ENCODE assay signal across 15 mouse cellular contexts in genomic region chr5:92718856-92719255, GRCm38 (mm10). TPM values are rescaled to one million over a fixed set of nuclear protein-coding genes. Genes with fewer than 3 reads are reported as not detected.
"Had no signal": no experiment of that assay in that cellular context is flagged by ENCODE, and none has a peak within 500 bp of the region (broad histone marks: within the 10 kb centered on the region; RNA-seq: fewer than 3 reads in every experiment).

No protein-coding gene starts in this region.

- H3K4me1 ChIP-seq: kidney, embryonic 15.5 days; limb, embryonic 15.5 days; midbrain, embryonic 15.5 days; neural tube, embryonic 12.5 days; stomach, embryonic 15.5 days had no signal

- H3K27ac ChIP-seq: kidney, embryonic 15.5 days; limb, embryonic 15.5 days; liver, embryonic 14.5 days; midbrain, embryonic 10.5 days; midbrain, embryonic 15.5 days; neural tube, embryonic 12.5 days; stomach, embryonic 15.5 days had no signal

- H3K27me3 ChIP-seq: kidney, embryonic 15.5 days; limb, embryonic 15.5 days; midbrain, embryonic 15.5 days; neural tube, embryonic 12.5 days; stomach, embryonic 15.5 days had no signal

- H3K4me3 ChIP-seq: kidney, embryonic 15.5 days; limb, embryonic 15.5 days; midbrain, embryonic 10.5 days; midbrain, embryonic 15.5 days; neural tube, embryonic 12.5 days; stomach, embryonic 15.5 days had no signal

- H3K9me3 ChIP-seq: kidney, embryonic 15.5 days; limb, embryonic 15.5 days; midbrain, embryonic 10.5 days; midbrain, embryonic 15.5 days; neural tube, embryonic 12.5 days; stomach, embryonic 15.5 days had no signal

- H3K4me2 ChIP-seq: kidney, embryonic 15.5 days; limb, embryonic 15.5 days; lung, embryonic 14.5 days; midbrain, embryonic 15.5 days; neural tube, embryonic 12.5 days; stomach, embryonic 15.5 days had no signal

- H3K36me3 ChIP-seq: kidney, embryonic 15.5 days; limb, embryonic 15.5 days; midbrain, embryonic 10.5 days; midbrain, embryonic 15.5 days; neural tube, embryonic 12.5 days; stomach, embryonic 15.5 days had no signal

- H3K9ac ChIP-seq: kidney, embryonic 15.5 days; limb, embryonic 15.5 days; liver, embryonic 14.5 days; lung, embryonic 14.5 days; midbrain, embryonic 15.5 days; neural tube, embryonic 12.5 days; stomach, embryonic 15.5 days had no signal

- ATAC-seq: inflammation-experienced regulatory T-cells, adult 6 months; intestine, postnatal 0 days; midbrain, embryonic 15.5 days had no signal

- DNase-seq: kidney, postnatal 14 days; layer of hippocampus, postnatal 36 days; lung, embryonic 14.5 days; retina, postnatal 1 day; thymus, adult 2 months; thymus, postnatal 25 days had no signal

RNA-seq across cellular contexts. Expression of gene Ccdc158, which starts 43.8 kb away (rescaled TPM):
- polyA plus RNA-seq: inflammation-experienced regulatory T-cells, adult 6 months had no signal
